Mouse (Mus musculus): Measurements from ENCODE around the gene Disp2.

Disp2 gene

GRCm38 (mm10) chr2:118846246-118846645, 66.7 kb downstream of the Disp2 start:
- peak; percentile 74 to 81 for DNase-seq

GRCm38 (mm10) chr2:118851756-118852155, 72.2 kb downstream of the Disp2 start:
- DNase-seq = no peak

Data from kidney, postnatal 36 days (tissue).